Mouse (Mus musculus) limb, embryonic 13.5 days (tissue): ENCODE measurements around the gene B3gnt7. TPM values are rescaled to one million over a fixed set of nuclear protein-coding genes. Genes with fewer than 3 reads are reported as not detected.
A peak's percentile ranks its signal among the peaks of the same experiment; 100 is the strongest.

ENCODE experiments used
- ATAC-seq: fragments of 200-750 bp; cut with Nextera tagmentation; 2 replicates; pipeline ENCODE4 v1.8.0; 2017; ENCODE audit warnings: low read depth, moderate number of reproducible peaks, moderate TSS enrichment; ENCODE audit not compliant: low FRiP score
- H3K27ac ChIP-seq: fragments of 300-500 bp; sonication (generic); 2 replicates; pipeline ENCODE4 v1.5.1; 2015; ENCODE audit warnings: inconsistent platforms, mild to moderate bottlenecking, moderate library complexity
- H3K27me3 ChIP-seq: fragments of 300-500 bp; sonication (generic); 2 replicates; pipeline ENCODE4 v1.6.1; 2015; ENCODE audit warnings: mild to moderate bottlenecking, inconsistent platforms
- H3K36me3 ChIP-seq: fragments of 300-500 bp; sonication (generic); 2 replicates; pipeline ENCODE4 v1.6.1; 2015; ENCODE audit warnings: inconsistent platforms, mild to moderate bottlenecking, moderate library complexity
- H3K4me1 ChIP-seq: fragments of 300-500 bp; sonication (generic); 2 replicates; pipeline ENCODE4 v1.6.1; 2015; ENCODE audit warnings: inconsistent platforms
- H3K4me2 ChIP-seq: fragments of 300-500 bp; sonication (generic); replicated peaks from 2 replicates; pipeline ENCODE4 v1.6.1; 2015; ENCODE audit warnings: inconsistent platforms, mild to moderate bottlenecking, moderate library complexity
- H3K4me3 ChIP-seq: fragments of 300-500 bp; sonication (generic); 2 replicates; pipeline ENCODE4 v1.5.1; 2015; ENCODE audit warnings: moderate library complexity, mild to moderate bottlenecking, inconsistent platforms
- H3K9ac ChIP-seq: fragments of 300-500 bp; sonication (generic); 2 replicates; pipeline ENCODE4 v1.6.1; 2015; ENCODE audit warnings: mild to moderate bottlenecking, inconsistent platforms
- H3K9me3 ChIP-seq: fragments of 300-500 bp; sonication (generic); 2 replicates; pipeline ENCODE4 v1.6.1; 2016; ENCODE audit warnings: inconsistent platforms
- WGBS: fragments of 180-500 bp; shearing (Covaris S2); methylation state at CpG from one replicate; pipeline ENCODE4 v1.1.7; 2015; 5-methylcytosine and 5-hydroxymethylcytosine counted together
- polyA plus RNA-seq: library from polyadenylated mRNA; unstranded; fragments of >200 nt; fragmentation: Nextera tagmentation; extraction: Ambion mirVana; gene quantifications from 2 replicates; pipeline ENCODE4 v1.2.1, GENCODE M21; 2015

Gene B3gnt7
- polyA plus RNA-seq, 1 experiment from 2014 or later, result 9.6 TPM

GRCm38 (mm10) chr1:86306686-86307085, 4.1 kb downstream of the B3gnt7 start:
- Histone ChIP-seq H3K27ac (no peak overlapping the region), H3K9me3 (no peaks in the 10 kb centered on the region), H3K36me3 (peaks cover 16% of the 10 kb centered on the region), H3K9ac (no peak overlapping the region), H3K27me3 (peaks cover 30% of the 10 kb centered on the region), H3K4me2 (no peak overlapping the region), H3K4me1 (peaks cover 36% of the 10 kb centered on the region), H3K4me3 (no peak overlapping the region)
- ATAC-seq, result no peak
- 90% methylated on average over 3 of the region's 3 CpGs for WGBS

- Histone ChIP-seq H3K27ac (no peak overlapping the region; the same call in 1 of the 2 replicates), H3K36me3 (peaks cover 16% of the 10 kb centered on the region), H3K27me3 (peaks cover 26% of the 10 kb centered on the region), H3K4me3 (no peak overlapping the region), H3K4me2 (no peak overlapping the region), H3K4me1 (peaks cover 32% of the 10 kb centered on the region), H3K9me3 (no peaks in the 10 kb centered on the region), H3K9ac (no peak overlapping the region)
- WGBS, result 85% methylated on average over 7 of the region's 7 CpGs
- ATAC-seq, result no peak
Measured at GRCm38 (mm10) chr1:86307177-86307762, 4.6 kb downstream of the B3gnt7 start.

DNA sequence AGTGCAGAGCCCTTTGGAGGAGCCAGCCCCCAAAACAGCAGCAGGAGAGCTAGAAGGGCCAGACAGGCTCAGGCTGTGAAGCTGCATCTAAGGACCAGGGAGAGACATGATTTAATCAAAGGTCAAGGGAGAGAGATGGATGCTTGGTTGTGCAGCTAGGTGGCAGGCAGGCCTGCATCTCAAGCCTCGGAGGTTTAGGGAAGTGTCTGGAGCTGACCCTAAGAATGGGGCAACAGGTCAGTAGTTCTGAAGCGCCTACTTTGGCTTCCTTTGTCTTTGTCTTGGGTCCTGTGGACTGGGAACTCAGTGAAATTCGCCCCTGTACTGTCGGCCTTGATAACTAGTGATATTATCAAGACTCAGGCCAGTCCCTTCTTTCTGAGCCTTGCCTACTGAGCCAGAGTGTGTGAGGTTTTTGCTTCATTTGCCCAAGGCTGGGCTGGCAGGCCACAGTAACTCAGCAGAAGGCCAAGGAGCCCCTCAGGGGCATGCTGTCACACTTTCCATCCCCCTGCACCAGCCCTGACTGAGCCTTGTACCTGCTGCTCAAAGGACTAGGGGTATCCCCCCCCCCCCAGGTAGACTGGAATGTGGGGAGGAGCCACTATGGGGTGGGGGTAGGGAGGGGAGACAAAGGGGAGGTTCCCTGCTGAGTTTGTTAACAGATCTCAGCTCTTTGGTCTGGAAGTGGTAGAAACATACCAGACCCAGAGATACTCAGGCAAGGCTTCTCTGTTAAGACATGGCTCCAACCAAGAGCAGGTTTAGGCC, 5.4 kb downstream of the B3gnt7 start:
- H3K27ac ChIP-seq, result no peak overlapping the region
- H3K36me3 ChIP-seq, result peaks cover 16% of the 10 kb centered on the region
- no peak for ATAC-seq
- no peak overlapping the region for H3K4me3 ChIP-seq
- no peaks in the 10 kb centered on the region for H3K9me3 ChIP-seq
- WGBS, result 40% methylated on average over 4 of the region's 4 CpGs
- peaks cover 24% of the 10 kb centered on the region for H3K4me1 ChIP-seq
- no peak overlapping the region for H3K4me2 ChIP-seq
- H3K9ac ChIP-seq, result peak overlapping the region; percentile 25; the same call in 1 of the 2 replicates
- peaks cover 21% of the 10 kb centered on the region for H3K27me3 ChIP-seq

GRCm38 (mm10) chr1:86309270-86309833, 6.7 kb downstream of the B3gnt7 start:
- no peaks in the 10 kb centered on the region for H3K9me3 ChIP-seq
- no peak overlapping the region for H3K4me3 ChIP-seq
- peaks cover 17% of the 10 kb centered on the region for H3K27me3 ChIP-seq
- H3K4me2 ChIP-seq, result no peak overlapping the region
- ATAC-seq, result no peak
- no peak overlapping the region for H3K27ac ChIP-seq
- H3K4me1 ChIP-seq, result peaks cover 23% of the 10 kb centered on the region
- WGBS, result 90% methylated on average over 7 of the region's 7 CpGs
- peaks cover 16% of the 10 kb centered on the region for H3K36me3 ChIP-seq
- no peak overlapping the region for H3K9ac ChIP-seq

DNA sequence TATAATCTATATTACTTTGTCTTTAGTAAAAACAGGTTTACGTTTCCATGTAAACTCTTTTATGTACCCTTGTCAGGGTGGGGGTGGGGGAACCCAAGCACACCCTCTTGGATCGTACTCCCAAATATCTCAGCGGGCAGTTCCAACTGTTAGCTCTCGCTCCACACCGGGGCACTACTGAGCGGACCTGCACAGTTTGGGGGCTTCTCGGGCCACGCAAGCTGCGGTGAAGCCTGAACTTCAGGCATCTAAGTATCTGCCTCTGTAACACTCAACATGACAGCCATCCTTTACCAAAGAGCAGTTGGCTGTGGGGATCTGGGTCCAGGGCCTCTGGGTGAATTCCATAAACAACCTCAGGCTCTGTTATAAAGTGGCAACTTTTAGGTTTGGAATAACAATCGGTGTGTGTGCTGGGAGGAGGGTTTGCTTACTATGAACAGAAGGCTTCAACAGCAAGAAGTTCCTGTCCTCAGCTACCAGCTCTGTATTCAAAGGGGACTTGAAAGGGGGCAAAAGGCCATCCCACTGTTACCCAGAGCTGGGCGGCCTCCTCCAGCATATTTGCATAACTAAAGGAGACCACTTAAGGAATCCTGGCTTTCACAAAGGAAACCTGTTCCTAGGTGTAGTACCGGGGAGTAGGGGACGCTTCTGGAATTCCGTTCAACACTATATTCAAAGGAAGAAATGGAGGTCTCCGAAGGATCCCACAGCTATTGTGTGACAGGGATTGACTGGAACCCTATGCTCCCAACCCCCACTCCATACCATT, 8.1 kb downstream of the B3gnt7 start:
- H3K4me3 ChIP-seq, result no peak overlapping the region
- H3K27me3 ChIP-seq, result 0 out of 2 replicates have a peak, but pooled peaks cover 6% of the 10 kb centered on the region
- ATAC-seq, result no peak
- peaks cover 9% of the 10 kb centered on the region for H3K36me3 ChIP-seq
- no peak overlapping the region for H3K4me2 ChIP-seq
- peaks cover 23% of the 10 kb centered on the region for H3K4me1 ChIP-seq
- WGBS, result 28% methylated on average over 15 of the region's 15 CpGs
- no peaks in the 10 kb centered on the region for H3K9me3 ChIP-seq
- no peak overlapping the region for H3K27ac ChIP-seq
- H3K9ac ChIP-seq, result peak overlapping the region; percentile 19; the same call in 1 of the 2 replicates

DNA sequence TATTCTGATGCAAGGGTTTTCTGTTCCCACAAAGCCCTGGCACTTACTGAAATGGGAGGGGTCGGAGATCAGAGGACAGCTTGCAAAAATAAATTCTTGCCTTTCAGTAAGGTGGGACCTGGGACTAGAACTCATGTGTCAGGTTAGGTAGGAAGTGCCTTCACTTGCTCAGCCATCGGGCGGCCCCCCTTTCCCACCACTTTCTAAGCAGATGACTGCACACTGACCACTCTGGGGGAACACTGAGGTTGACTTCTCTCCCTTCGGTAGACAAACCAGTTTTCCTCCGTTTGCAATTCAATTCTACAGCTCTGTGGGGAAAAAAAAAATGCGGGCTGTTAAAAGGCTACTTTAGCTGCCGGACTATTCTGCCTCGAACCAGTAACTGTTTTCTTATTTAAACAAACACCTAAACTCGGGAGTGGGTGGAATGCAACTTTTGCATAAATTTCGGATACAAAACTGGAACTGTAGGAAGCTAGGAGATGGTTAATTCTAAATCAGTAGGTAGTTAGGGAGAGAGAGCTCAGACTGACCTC, 8.9 kb downstream of the B3gnt7 start:
- H3K9me3 ChIP-seq, result no peaks in the 10 kb centered on the region
- H3K27ac ChIP-seq, result no peak overlapping the region
- peaks cover under 1% of the 10 kb centered on the region; the same call in 1 of the 2 replicates for H3K36me3 ChIP-seq
- no peak overlapping the region for H3K4me3 ChIP-seq
- H3K4me2 ChIP-seq, result no peak overlapping the region
- no peak overlapping the region for H3K9ac ChIP-seq
- 27% methylated on average over 10 of the region's 10 CpGs for WGBS
- ATAC-seq, result no peak
- 0 out of 2 replicates have a peak, but pooled peaks cover 6% of the 10 kb centered on the region for H3K27me3 ChIP-seq
- peaks cover 23% of the 10 kb centered on the region for H3K4me1 ChIP-seq

DNA sequence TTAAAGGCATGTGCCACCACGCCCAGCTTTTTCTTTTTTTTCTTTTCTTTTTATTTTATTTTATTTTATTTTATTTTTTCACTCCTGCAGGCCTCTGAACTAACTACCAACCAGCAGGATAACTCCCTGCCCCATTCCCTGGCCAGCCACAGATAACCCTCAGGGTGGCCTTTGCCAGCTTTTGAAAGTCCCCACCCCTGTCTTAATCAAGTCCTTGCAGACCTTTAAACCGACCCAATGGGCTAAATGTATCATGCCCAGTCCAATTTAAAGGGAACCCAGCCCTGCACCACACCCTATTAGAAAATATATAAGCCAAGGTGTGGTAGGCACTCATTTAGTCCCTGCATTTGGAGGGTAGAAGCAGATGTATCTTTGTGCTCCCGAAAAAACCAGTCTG, 9.6 kb downstream of the B3gnt7 start:
- H3K36me3 ChIP-seq, result no peaks in the 10 kb centered on the region; the same call in 1 of the 2 replicates
- H3K4me3 ChIP-seq, result no peak overlapping the region
- H3K9me3 ChIP-seq, result no peaks in the 10 kb centered on the region
- H3K4me1 ChIP-seq, result peaks cover 23% of the 10 kb centered on the region
- 0 out of 2 replicates have a peak, but pooled peaks cover 6% of the 10 kb centered on the region for H3K27me3 ChIP-seq
- WGBS, result 73% methylated on average over 3 of the region's 3 CpGs
- no peak overlapping the region for H3K9ac ChIP-seq
- H3K4me2 ChIP-seq, result no peak overlapping the region
- no peak for ATAC-seq
- no peak overlapping the region for H3K27ac ChIP-seq

- WGBS, result 46% methylated on average over 16 of the region's 16 CpGs
- Histone ChIP-seq H3K4me1 (peaks cover 18% of the 10 kb centered on the region), H3K4me2 (no peak overlapping the region), H3K9me3 (no peaks in the 10 kb centered on the region), H3K27ac (no peak overlapping the region), H3K27me3 (0 out of 2 replicates have a peak, but pooled peaks cover 6% of the 10 kb centered on the region), H3K9ac (no peak overlapping the region), H3K4me3 (no peak overlapping the region), H3K36me3 (no peaks in the 10 kb centered on the region)
- no peak for ATAC-seq
Measured at GRCm38 (mm10) chr1:86313096-86313771, 10.6 kb downstream of the B3gnt7 start.

- Histone ChIP-seq H3K4me1 (peaks cover 16% of the 10 kb centered on the region), H3K27me3 (0 out of 2 replicates have a peak, but pooled peaks cover 6% of the 10 kb centered on the region), H3K36me3 (no peaks in the 10 kb centered on the region), H3K9me3 (no peaks in the 10 kb centered on the region), H3K4me2 (no peak overlapping the region), H3K4me3 (no peak overlapping the region), H3K9ac (no peak overlapping the region), H3K27ac (no peak overlapping the region)
- ATAC-seq, result no peak
- WGBS, result 35% methylated on average over 15 of the region's 15 CpGs
Measured at GRCm38 (mm10) chr1:86313772-86314125, 11.1 kb downstream of the B3gnt7 start.

DNA sequence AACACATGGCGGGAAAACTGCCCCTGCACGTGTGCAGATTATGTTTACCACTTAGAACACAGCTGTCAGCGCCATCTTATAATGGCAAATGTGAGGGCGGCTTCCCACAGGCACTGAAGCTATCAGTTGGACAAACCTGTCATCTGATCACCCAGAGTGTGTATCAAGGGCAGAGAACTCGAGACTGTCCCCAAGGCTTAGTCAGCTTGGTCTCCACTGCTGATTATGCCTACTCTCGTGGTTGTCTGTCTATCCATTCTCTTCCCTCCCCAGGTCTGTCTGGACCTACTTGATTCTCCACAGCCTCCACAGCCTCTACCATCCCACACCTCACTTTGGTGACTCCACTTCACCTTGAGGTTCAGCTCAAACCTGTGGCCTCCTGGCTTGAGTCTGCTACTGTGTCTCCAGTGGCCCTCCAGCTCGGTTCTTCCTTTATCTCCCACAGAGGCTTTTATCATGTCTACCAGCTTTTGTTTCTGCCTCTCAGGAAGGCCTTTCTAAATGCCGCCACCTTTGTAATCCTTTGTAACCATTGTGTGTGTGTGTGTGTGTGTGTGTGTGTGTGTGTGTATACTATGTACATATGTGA, 18.3 kb downstream of the B3gnt7 start:
- no peaks in the 10 kb centered on the region for H3K27me3 ChIP-seq
- ATAC-seq, result no peak
- H3K27ac ChIP-seq, result no peak overlapping the region
- H3K36me3 ChIP-seq, result no peaks in the 10 kb centered on the region
- no peaks in the 10 kb centered on the region; the same call in 1 of the 2 replicates for H3K9me3 ChIP-seq
- WGBS, result 85% methylated on average over 7 of the region's 8 CpGs
- no peak overlapping the region for H3K4me3 ChIP-seq
- no peaks in the 10 kb centered on the region for H3K4me1 ChIP-seq
- H3K9ac ChIP-seq, result no peak overlapping the region
- H3K4me2 ChIP-seq, result no peak overlapping the region

- H3K27ac ChIP-seq, result no peak overlapping the region
- ATAC-seq, result no peak
- H3K4me1 ChIP-seq, result no peaks in the 10 kb centered on the region
- 36% methylated on average over 2 of the region's 2 CpGs for WGBS
- H3K36me3 ChIP-seq, result no peaks in the 10 kb centered on the region
- no peaks in the 10 kb centered on the region for H3K27me3 ChIP-seq
- H3K4me3 ChIP-seq, result no peak overlapping the region
- H3K4me2 ChIP-seq, result no peak overlapping the region
- no peak overlapping the region for H3K9ac ChIP-seq
- no peaks in the 10 kb centered on the region for H3K9me3 ChIP-seq
Measured at GRCm38 (mm10) chr1:86336330-86336729, 33.7 kb downstream of the B3gnt7 start.
